Mouse (Mus musculus) midbrain, embryonic 14.5 days (tissue): ENCODE data around the gene Tfec. TPM values are rescaled to one million over a fixed set of nuclear protein-coding genes. Genes with fewer than 3 reads are reported as not detected.

Experiments
- ATAC-seq: fragments of 200-750 bp; cut with Nextera tagmentation; 2 replicates; pipeline ENCODE4 v1.8.0; 2017; ENCODE audit warnings: moderate number of reproducible peaks, moderate library complexity; ENCODE audit not compliant: low FRiP score, low TSS enrichment
- DNase-seq: peaks from one replicate; pipeline ENCODE4 v3.0.0-alpha.2; 2015
- H3K27ac ChIP-seq: fragments of 300-500 bp; sonication (generic); replicated peaks from 2 replicates; pipeline ENCODE4 v1.5.1; 2014; ENCODE audit warnings: mild to moderate bottlenecking, low read depth, low read length, moderate library complexity
- H3K27me3 ChIP-seq: fragments of 300-500 bp; sonication (generic); 2 replicates; pipeline ENCODE4 v1.6.1; 2014; ENCODE audit warnings: low read length, control low read depth, mixed read lengths; ENCODE audit not compliant: control insufficient read depth, insufficient read depth
- H3K36me3 ChIP-seq: fragments of 300-500 bp; sonication (generic); 2 replicates; pipeline ENCODE4 v1.6.1; 2014; ENCODE audit warnings: low read length, control low read depth; ENCODE audit not compliant: control insufficient read depth, insufficient read depth
- H3K4me1 ChIP-seq: fragments of 300-500 bp; sonication (generic); 2 replicates; pipeline ENCODE4 v1.6.1; 2014; ENCODE audit warnings: mild to moderate bottlenecking, antibody characterized with exemption, low read length, control low read depth; ENCODE audit not compliant: control insufficient read depth, insufficient read depth
- H3K4me2 ChIP-seq: fragments of 300-500 bp; sonication (generic); 2 replicates; pipeline ENCODE4 v1.6.1; 2014; ENCODE audit warnings: mild to moderate bottlenecking, low read length, moderate library complexity
- H3K4me3 ChIP-seq: fragments of 300-500 bp; sonication (generic); replicated peaks from 2 replicates; pipeline ENCODE4 v1.5.1; 2014; ENCODE audit warnings: low read depth, low read length
- H3K9ac ChIP-seq: fragments of 300-500 bp; sonication (generic); replicated peaks from 2 replicates; pipeline ENCODE4 v1.6.1; 2014; ENCODE audit warnings: mild to moderate bottlenecking, low read length, moderate library complexity
- H3K9me3 ChIP-seq: fragments of 300-500 bp; sonication (generic); 2 replicates; pipeline ENCODE4 v1.6.1; 2016; ENCODE audit warnings: low read length, control low read depth, mixed read lengths; ENCODE audit not compliant: control insufficient read depth
- WGBS: fragments of 180-500 bp; shearing (Covaris S2); extraction: QIAGEN DNeasy Blood & Tissue Kit; methylation state at CpG from one replicate; pipeline ENCODE4 v1.1.7; 2014; 5-methylcytosine and 5-hydroxymethylcytosine counted together
- polyA plus RNA-seq: library from polyadenylated mRNA; unstranded; fragments of >200 nt; fragmentation: Nextera tagmentation; extraction: Ambion mirVana; gene quantifications from 2 replicates; pipeline ENCODE4 v1.2.1, GENCODE M21; 2014

The Tfec gene
- polyA plus RNA-seq, 1 experiment from 2014 or later: 0.34 TPM

DNA sequence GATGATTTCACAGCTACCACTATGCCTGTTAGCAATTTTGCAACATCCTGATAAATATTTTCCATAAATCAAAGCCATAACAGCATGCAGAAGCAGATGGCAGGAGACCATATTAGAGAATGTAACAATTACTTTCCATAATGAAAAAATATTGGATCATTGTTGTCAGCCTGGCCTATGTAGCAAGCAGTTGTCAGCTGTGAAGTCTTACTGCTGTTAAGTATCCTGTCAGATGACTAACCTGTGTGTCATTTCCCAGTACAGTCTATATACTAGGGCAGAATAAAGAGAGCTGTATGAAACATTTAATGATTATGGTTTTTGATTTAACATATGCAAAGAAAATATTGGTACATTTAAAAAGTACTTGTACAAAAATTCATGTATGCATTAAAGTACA lies 69.9 kb downstream of the Tfec start:
- H3K9ac ChIP-seq: no peak overlapping the region
- no peak overlapping the region for H3K27ac ChIP-seq
- H3K9me3 ChIP-seq: no peaks in the 10 kb centered on the region
- DNase-seq: no peak
- H3K4me1 ChIP-seq: no peaks in the 10 kb centered on the region
- ATAC-seq: no peak
- H3K4me2 ChIP-seq: no peak overlapping the region
- H3K4me3 ChIP-seq: no peak overlapping the region
- no peaks in the 10 kb centered on the region for H3K36me3 ChIP-seq
- no peaks in the 10 kb centered on the region for H3K27me3 ChIP-seq

DNA sequence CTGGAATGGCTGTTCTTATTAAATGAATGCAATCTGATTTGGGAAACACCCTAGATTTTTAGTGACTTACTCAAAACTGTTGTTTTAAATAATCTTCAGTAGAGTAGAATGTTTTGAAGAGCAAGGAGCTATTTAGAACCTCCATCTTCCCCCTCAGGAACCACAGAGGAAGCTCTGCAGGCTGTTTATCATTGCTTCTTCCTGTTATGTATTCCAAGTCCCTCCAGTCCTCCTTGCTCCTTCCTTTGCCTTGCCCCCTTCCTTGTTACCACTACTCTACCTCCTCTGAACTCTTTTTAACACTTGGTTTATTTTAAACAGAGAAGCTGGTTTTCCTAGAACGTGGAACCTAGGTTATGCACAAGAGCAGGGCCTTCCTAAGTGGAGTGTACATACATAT lies 76.3 kb downstream of the Tfec start:
- WGBS: 85% methylated on average over 1 of the region's 1 CpGs
- no peak for ATAC-seq
- no peaks in the 10 kb centered on the region for H3K36me3 ChIP-seq
- no peaks in the 10 kb centered on the region for H3K27me3 ChIP-seq
- no peak overlapping the region for H3K9ac ChIP-seq
- H3K4me3 ChIP-seq: no peak overlapping the region
- H3K27ac ChIP-seq: no peak overlapping the region
- H3K4me1 ChIP-seq: no peaks in the 10 kb centered on the region
- H3K9me3 ChIP-seq: no peaks in the 10 kb centered on the region
- DNase-seq: no peak
- no peak overlapping the region for H3K4me2 ChIP-seq

DNA sequence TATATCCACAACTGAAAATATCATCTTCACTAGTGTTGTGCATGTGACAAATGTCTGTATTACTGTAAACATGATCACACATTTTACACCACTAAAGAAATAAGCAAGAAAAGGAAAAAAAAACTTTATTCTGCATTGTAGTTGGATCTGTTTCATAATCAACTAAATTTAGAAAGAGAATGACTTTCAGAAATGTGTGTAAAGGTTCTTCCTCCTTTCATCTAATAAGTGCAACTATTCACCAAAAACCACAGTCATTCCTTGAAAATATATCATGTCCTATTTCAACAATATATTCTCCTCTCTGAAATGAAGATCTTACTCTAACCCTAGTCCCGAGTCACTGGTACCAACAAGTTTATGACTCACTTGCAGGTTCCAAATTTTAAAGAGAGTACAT lies 91.9 kb downstream of the Tfec start:
- no peak for DNase-seq
- no peaks in the 10 kb centered on the region for H3K4me1 ChIP-seq
- H3K9me3 ChIP-seq: no peaks in the 10 kb centered on the region
- no peak overlapping the region for H3K9ac ChIP-seq
- WGBS: 83% methylated on average over 1 of the region's 1 CpGs
- no peak overlapping the region for H3K27ac ChIP-seq
- H3K4me3 ChIP-seq: no peak overlapping the region
- H3K36me3 ChIP-seq: no peaks in the 10 kb centered on the region
- no peak overlapping the region for H3K4me2 ChIP-seq
- ATAC-seq: no peak
- H3K27me3 ChIP-seq: no peaks in the 10 kb centered on the region

DNA sequence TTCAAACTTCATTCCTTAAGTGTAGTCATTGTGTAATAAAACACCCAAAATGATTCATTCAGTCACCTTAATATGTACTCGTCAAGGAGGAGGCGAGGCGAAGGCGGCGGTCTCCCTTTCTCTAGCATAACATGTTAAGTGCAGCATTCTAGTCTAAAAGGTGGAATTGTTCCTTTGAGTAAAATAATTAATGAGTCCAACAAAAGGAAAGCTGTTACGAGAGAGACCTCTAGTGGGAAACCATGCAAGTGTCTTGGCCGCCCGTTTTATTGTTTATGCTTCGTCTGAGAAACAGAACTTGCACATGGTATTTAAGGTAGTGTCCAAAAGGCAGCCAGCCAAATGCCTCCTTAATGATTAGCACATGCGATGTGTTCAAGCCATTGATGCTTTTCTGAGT lies 100.6 kb downstream of the Tfec start:
- H3K4me3 ChIP-seq: no peak overlapping the region
- H3K4me1 ChIP-seq: no peaks in the 10 kb centered on the region
- H3K36me3 ChIP-seq: no peaks in the 10 kb centered on the region
- DNase-seq (peak; percentile 88), ATAC-seq (peak; percentile 53)
- no peaks in the 10 kb centered on the region for H3K9me3 ChIP-seq
- no peaks in the 10 kb centered on the region for H3K27me3 ChIP-seq
- WGBS: 21% methylated on average over 10 of the region's 10 CpGs
- H3K9ac ChIP-seq: no peak overlapping the region
- no peak overlapping the region for H3K27ac ChIP-seq
- H3K4me2 ChIP-seq: no peak overlapping the region

DNA sequence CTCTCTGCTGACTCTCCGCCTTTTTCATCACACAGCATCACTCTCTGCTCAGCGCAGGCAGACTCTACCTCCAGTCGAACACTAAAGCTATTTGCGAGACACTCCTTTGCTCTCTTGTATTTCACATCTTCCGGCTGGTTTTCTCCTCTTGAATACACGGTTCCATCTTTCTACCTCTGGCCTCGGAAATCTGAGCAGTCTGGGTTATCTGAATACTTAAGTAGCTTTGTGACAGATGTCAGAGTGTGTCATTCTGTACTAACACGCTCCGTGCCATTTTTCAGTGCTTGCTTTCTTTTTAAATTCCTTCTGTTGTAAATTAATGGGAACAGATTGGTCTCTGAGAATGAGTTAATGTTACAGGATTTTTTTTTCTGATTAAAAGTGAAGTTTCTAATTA lies 101.3 kb downstream of the Tfec start:
- WGBS: 47% methylated on average over 9 of the region's 9 CpGs
- Histone ChIP-seq H3K4me2 (no peak overlapping the region), H3K27ac (peak overlapping the region; percentile 42; the same call in 1 of the 2 replicates), H3K4me1 (no peaks in the 10 kb centered on the region), H3K4me3 (no peak overlapping the region), H3K36me3 (no peaks in the 10 kb centered on the region), H3K27me3 (no peaks in the 10 kb centered on the region), H3K9ac (no peak overlapping the region), H3K9me3 (no peaks in the 10 kb centered on the region)
- ATAC-seq: no peak
- DNase-seq: peak; percentile 35

DNA sequence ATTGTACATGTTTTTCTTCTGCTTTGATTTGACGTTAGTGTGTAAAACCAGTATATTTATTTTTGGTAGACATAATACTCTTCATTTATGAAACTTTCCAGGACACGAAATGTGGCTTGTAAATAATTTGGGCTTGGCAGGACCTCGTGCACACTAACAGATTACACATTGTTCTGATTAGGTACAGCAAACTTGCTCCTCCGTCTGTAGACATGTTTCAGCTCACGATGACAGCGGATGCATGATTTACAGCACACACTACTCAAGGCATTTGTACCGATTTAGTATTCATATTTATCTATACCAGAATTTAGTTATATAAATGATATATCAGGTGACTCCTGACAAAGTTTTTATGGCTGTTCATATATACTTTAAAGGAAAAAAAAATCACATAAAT lies 104.2 kb downstream of the Tfec start:
- Histone ChIP-seq H3K27me3 (no peaks in the 10 kb centered on the region), H3K4me1 (no peaks in the 10 kb centered on the region), H3K9ac (no peak overlapping the region), H3K4me2 (no peak overlapping the region), H3K36me3 (no peaks in the 10 kb centered on the region), H3K27ac (no peak overlapping the region), H3K9me3 (no peaks in the 10 kb centered on the region), H3K4me3 (no peak overlapping the region)
- ATAC-seq: no peak
- no peak for DNase-seq
- WGBS: 86% methylated on average over 7 of the region's 7 CpGs

DNA sequence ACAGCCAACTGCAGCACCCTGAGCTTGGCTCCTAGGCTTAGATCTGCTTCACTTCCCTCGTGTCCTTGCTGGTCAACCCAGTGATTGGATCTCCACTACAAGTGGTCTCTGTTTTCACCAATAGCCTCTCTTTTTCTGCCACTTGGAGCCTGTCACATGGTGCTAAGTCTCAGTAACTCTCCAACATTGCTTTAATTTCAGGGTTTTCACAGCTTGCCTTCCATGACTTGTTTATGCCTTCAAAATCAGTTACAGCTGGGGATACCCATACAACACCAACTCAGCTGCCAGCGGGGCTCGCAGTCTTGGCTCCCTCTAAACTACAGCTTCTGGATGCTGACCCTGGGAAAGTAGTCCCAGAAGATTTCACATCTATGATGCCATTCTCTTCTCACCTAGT lies 113.1 kb downstream of the Tfec start:
- no peak overlapping the region for H3K9ac ChIP-seq
- H3K4me3 ChIP-seq: no peak overlapping the region
- DNase-seq (no peak), ATAC-seq (no peak)
- no peak overlapping the region for H3K4me2 ChIP-seq
- H3K36me3 ChIP-seq: no peaks in the 10 kb centered on the region
- no peaks in the 10 kb centered on the region for H3K4me1 ChIP-seq
- H3K9me3 ChIP-seq: no peaks in the 10 kb centered on the region
- WGBS: 88% methylated on average over 3 of the region's 3 CpGs
- no peak overlapping the region for H3K27ac ChIP-seq
- no peaks in the 10 kb centered on the region for H3K27me3 ChIP-seq

Other genes starting within 250 kb of the Tfec start
- 32.8 and 36.3 TPM in 2 replicates for gene Tes, start 166.7 kb upstream of the Tfec start, polyA plus RNA-seq